Comparison of ENCODE assay signal across 11 mouse cellular contexts in the genomic region with DNA sequence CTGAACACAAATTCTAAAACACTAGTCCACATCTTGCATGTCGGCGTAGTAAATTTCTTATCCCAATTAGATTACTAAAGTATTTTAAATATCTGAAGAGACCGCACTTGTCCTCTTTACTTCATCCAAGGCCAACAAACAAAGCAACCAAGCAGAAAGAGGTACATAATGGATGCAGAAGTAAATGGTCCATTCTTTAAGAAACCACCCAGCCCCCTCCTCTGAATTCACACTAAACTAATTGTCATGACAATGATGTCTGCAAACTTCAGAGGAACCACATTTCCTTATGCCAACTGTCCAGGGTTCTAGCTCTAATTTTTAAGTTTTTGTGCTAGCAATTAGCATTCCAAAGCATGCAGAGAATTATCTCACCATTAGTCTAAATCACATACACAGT. TPM values are rescaled to one million over a fixed set of nuclear protein-coding genes. Genes with fewer than 3 reads are reported as not detected.
DNase-seq lines count a peak whose midpoint lies in the region; ATAC-seq and TF ChIP-seq lines count a peak whose summit lies in the region.
"Had no signal": no experiment of that assay in that cellular context is flagged by ENCODE, and none has a peak within 500 bp of the region (broad histone marks: within the 10 kb centered on the region; RNA-seq: fewer than 3 reads in every experiment).

No protein-coding gene starts in this region.

- H3K27ac ChIP-seq in cortical plate, adult 2 months (ENCODE audit: insufficient read depth, low read length) = no peak overlapping the region
- no peak overlapping the region for H3K27ac ChIP-seq in forebrain, embryonic 11.5 days (ENCODE audit: low read depth, low read length)
- H3K27ac ChIP-seq in hindbrain, embryonic 15.5 days (replicated peaks) = peak overlapping the region; percentile 100
- H3K27ac ChIP-seq in neural tube, embryonic 12.5 days = 0 out of 2 replicates have a peak overlapping the region, but pooled peaks have one; percentile 33
- H3K27ac ChIP-seq in heart, embryonic 10.5 days = no peak overlapping the region
- H3K27ac ChIP-seq: stomach, postnatal 0 days had no signal

- DNase-seq in forebrain, embryonic 11.5 days (ENCODE audit: low spot score) = no peak
- no peak for DNase-seq in lung, postnatal 4 days
- DNase-seq in right cerebral cortex, postnatal 25 days = no peak
- no peak for DNase-seq in heart, embryonic 10.5 days (ENCODE audit: low spot score)
- DNase-seq: gastrocnemius, postnatal 36 days; liver, postnatal 0 days had no signal

- peak overlapping the region; percentile 59 for H3K4me2 ChIP-seq in forebrain, embryonic 11.5 days (ENCODE audit: low read depth, low read length, severe bottlenecking)
- H3K4me2 ChIP-seq in hindbrain, embryonic 15.5 days = peak overlapping the region; percentile 57
- peak overlapping the region; percentile 58 for H3K4me2 ChIP-seq in neural tube, embryonic 12.5 days (replicated peaks)

- H3K27me3 ChIP-seq in forebrain, embryonic 11.5 days (ENCODE audit: control insufficient read depth, insufficient read depth, low read length) = no peaks in the 10 kb centered on the region
- H3K27me3 ChIP-seq in hindbrain, embryonic 15.5 days = no peaks in the 10 kb centered on the region
- H3K27me3 ChIP-seq in neural tube, embryonic 12.5 days (replicated peaks) = no peaks in the 10 kb centered on the region
- no peaks in the 10 kb centered on the region for H3K27me3 ChIP-seq in heart, embryonic 10.5 days (ENCODE audit: insufficient read depth, poor library complexity, severe bottlenecking)

- H3K9me3 ChIP-seq in forebrain, embryonic 11.5 days (ENCODE audit: control insufficient read depth, low read length) = no peaks in the 10 kb centered on the region
- no peaks in the 10 kb centered on the region for H3K9me3 ChIP-seq in hindbrain, embryonic 15.5 days
- no peaks in the 10 kb centered on the region for H3K9me3 ChIP-seq in neural tube, embryonic 12.5 days
- no peaks in the 10 kb centered on the region for H3K9me3 ChIP-seq in heart, embryonic 10.5 days

- H3K4me3 ChIP-seq in cortical plate, adult 2 months (ENCODE audit: insufficient read depth, low read length) = peak overlapping the region; percentile 22; the same call in 1 of the 2 replicates
- H3K4me3 ChIP-seq in forebrain, embryonic 11.5 days (ENCODE audit: low read depth, low read length) = peak overlapping the region; percentile 75
- peak overlapping the region; percentile 77 for H3K4me3 ChIP-seq in hindbrain, embryonic 15.5 days
- H3K4me3 ChIP-seq in neural tube, embryonic 12.5 days = peak overlapping the region; percentile 23
- H3K4me3 ChIP-seq in heart, embryonic 10.5 days = no peak overlapping the region

- no peaks in the 10 kb centered on the region for H3K4me1 ChIP-seq in cortical plate, adult 2 months (ENCODE audit: control insufficient read depth, insufficient read depth, low read length)
- H3K4me1 ChIP-seq in forebrain, embryonic 11.5 days (replicated peaks; ENCODE audit: control insufficient read depth, insufficient read depth, low read length) = peaks cover 3% of the 10 kb centered on the region; the same call in 1 of the 2 replicates
- H3K4me1 ChIP-seq in hindbrain, embryonic 15.5 days (replicated peaks) = 0 out of 2 replicates have a peak, but pooled peaks cover 9% of the 10 kb centered on the region
- 0 out of 2 replicates have a peak, but pooled peaks cover 3% of the 10 kb centered on the region for H3K4me1 ChIP-seq in neural tube, embryonic 12.5 days
- H3K4me1 ChIP-seq in heart, embryonic 10.5 days = no peaks in the 10 kb centered on the region

- no peak for ATAC-seq in forebrain, embryonic 11.5 days (replicated peaks; ENCODE audit: low FRiP score)
- ATAC-seq in hindbrain, embryonic 15.5 days (ENCODE audit: low FRiP score, low read depth) = no peak
- no peak for ATAC-seq in neural tube, embryonic 12.5 days (ENCODE audit: low FRiP score, low read depth)
- ATAC-seq: intestine, embryonic 16.5 days; liver, postnatal 0 days had no signal

- 24% methylated on average over 3 of the region's 3 CpGs for WGBS in forebrain, embryonic 11.5 days
- WGBS in hindbrain, embryonic 15.5 days = 28% methylated on average over 3 of the region's 3 CpGs
- WGBS in neural tube, embryonic 12.5 days = 37% methylated on average over 3 of the region's 3 CpGs
- 93% methylated on average over 3 of the region's 3 CpGs for WGBS in heart, embryonic 10.5 days

- H3K9ac ChIP-seq in forebrain, embryonic 11.5 days (ENCODE audit: low read length) = no peak overlapping the region
- H3K9ac ChIP-seq in hindbrain, embryonic 15.5 days = peak overlapping the region; percentile 98
- H3K9ac ChIP-seq in neural tube, embryonic 12.5 days = peak overlapping the region; percentile 44; the same call in 1 of the 2 replicates
- H3K9ac ChIP-seq: liver, postnatal 0 days had no signal

- no peak for TF ChIP-seq POLR2A in cortical plate, adult 2 months (IDR thresholded peaks at IDR 0.05; ENCODE audit: extremely low read depth, insufficient read depth, low read length)

- no peaks in the 10 kb centered on the region for H3K36me3 ChIP-seq in forebrain, embryonic 11.5 days (ENCODE audit: control insufficient read depth, insufficient read depth, low read length)
- H3K36me3 ChIP-seq in hindbrain, embryonic 15.5 days = no peaks in the 10 kb centered on the region
- H3K36me3 ChIP-seq in neural tube, embryonic 12.5 days = no peaks in the 10 kb centered on the region
- H3K36me3 ChIP-seq in heart, embryonic 10.5 days = no peaks in the 10 kb centered on the region

- TF ChIP-seq CTCF in cortical plate, adult 2 months (IDR thresholded peaks at IDR 0.05; ENCODE audit: extremely low read depth, insufficient read depth, low read length) = no peak

RNA-seq across cellular contexts. Expression of a gene that starts 2.4 kb away (rescaled TPM):
- polyA plus RNA-seq in cortical plate, adult 2 months (2012; rRNA removed) = 25.0 and 29.4 TPM in 2 replicates
- polyA plus RNA-seq in forebrain, embryonic 11.5 days (2014; fragmentation: Nextera tagmentation; extraction: Ambion mirVana) = 18.2 and 21.1 TPM in 2 replicates
- 78.4 and 82.0 TPM in 2 replicates for polyA plus RNA-seq in hindbrain, embryonic 15.5 days (2015; fragmentation: Nextera tagmentation; extraction: Ambion mirVana)
- 58.1 and 59.7 TPM in 2 replicates for polyA plus RNA-seq in neural tube, embryonic 12.5 days (2016; fragmentation: Nextera tagmentation; extraction: Ambion mirVana)
- polyA plus RNA-seq in heart, embryonic 10.5 days (2016; fragmentation: Nextera tagmentation; extraction: Ambion mirVana) = 1.4 and 1.9 TPM in 2 replicates

Comparison
In these comparisons a context has a peak if more than half of its experiments do, and no peak if none do; other contexts are left out.
1. H3K27ac ChIP-seq: peak in hindbrain, embryonic 15.5 days (single experiment) and neural tube, embryonic 12.5 days (single experiment); none in cortical plate, adult 2 months (single experiment), forebrain, embryonic 11.5 days (single experiment) and heart, embryonic 10.5 days (single experiment).
2. Peak in every context shown above with its lines, with median percentiles within 50 percentile points of each other: H3K4me2 ChIP-seq.